Mouse (Mus musculus): ENCODE data around the gene Sfn. TPM values are rescaled to one million over a fixed set of nuclear protein-coding genes. Genes with fewer than 3 reads are reported as not detected.
"Not testable (repeated sequence)": the region's sequence is repeated elsewhere in the genome, so short reads cannot be mapped to it uniquely, and the experiment has no call there.

The Sfn gene
- polyA plus RNA-seq (2012; rRNA removed) = 112 and 139 TPM in 2 replicates
- 243 and 295 TPM in 2 replicates for polyA plus RNA-seq (2014; fragmentation: Nextera tagmentation; extraction: Ambion mirVana)

DNA sequence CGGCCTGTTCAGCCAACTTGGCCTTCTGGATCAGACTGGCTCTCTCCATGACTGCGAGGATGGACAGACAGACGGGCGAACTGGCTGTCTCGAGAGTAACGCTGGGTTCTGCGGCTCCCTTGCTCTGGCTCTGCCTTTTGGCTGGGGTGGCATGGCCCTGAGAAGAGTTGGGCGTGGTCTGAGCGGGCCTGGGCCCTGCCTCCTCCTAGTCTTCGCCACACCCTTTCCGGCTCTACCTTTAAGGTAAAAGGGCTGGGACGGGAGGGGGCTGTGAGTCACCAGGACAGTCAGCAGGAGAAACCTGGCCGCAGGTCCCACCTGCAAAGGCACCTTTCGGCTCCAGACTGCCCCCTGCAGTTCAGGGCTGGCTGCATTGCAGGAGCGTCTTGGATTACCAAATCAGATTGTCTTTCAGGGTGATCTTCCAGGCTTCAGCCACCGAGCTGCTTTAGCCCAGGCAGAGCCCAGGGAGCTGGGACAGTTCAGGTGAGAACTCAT lies at the start of gene Sfn:
Gene Sfn (minus strand): TSS at position 448 of the 498 bp plus-strand sequence.
- Histone ChIP-seq H3K36me3 (ENCODE audit: control insufficient read depth, insufficient read depth, low read length) (peaks cover 30% of the 10 kb centered on the region), H3K9me3 (ENCODE audit: control insufficient read depth, low read length) (no peaks in the 10 kb centered on the region), H3K9ac (ENCODE audit: low read depth, low read length, severe bottlenecking) (peak within 1 kb of the TSS; percentile 21; the same call in 1 of the 2 replicates), H3K4me1 (ENCODE audit: control insufficient read depth, insufficient read depth, low read length) (peaks cover 4% of the 10 kb centered on the region; the same call in 1 of the 2 replicates), H3K4me3 (replicated peaks; ENCODE audit: low read length) (peak within 1 kb of the TSS; percentile 19), H3K4me2 (replicated peaks; ENCODE audit: low read depth, low read length, severe bottlenecking) (peak within 1 kb of the TSS; percentile 32; the same call in 1 of the 2 replicates), H3K27me3 (ENCODE audit: control insufficient read depth, insufficient read depth, low read length) (peaks cover 35% of the 10 kb centered on the region), H3K27ac (replicated peaks; ENCODE audit: low read depth, low read length) (no peak within 1 kb of the TSS)
- ATAC-seq (ENCODE audit: low FRiP score, low read depth) = 0 out of 2 replicates have a peak, but pooled peaks have one; percentile 9
- 2% methylated on average over 16 of the region's 16 CpGs for WGBS
- peak; percentile 70 for DNase-seq (ENCODE audit: low spot score)
- TF ChIP-seq POLR2A (IDR thresholded peaks at IDR 0.05; ENCODE audit: borderline replicate concordance, extremely low read depth, insufficient read depth, insufficient read length) = 0 out of 2 replicates have a peak, but pooled peaks have one; percentile 43

DNA sequence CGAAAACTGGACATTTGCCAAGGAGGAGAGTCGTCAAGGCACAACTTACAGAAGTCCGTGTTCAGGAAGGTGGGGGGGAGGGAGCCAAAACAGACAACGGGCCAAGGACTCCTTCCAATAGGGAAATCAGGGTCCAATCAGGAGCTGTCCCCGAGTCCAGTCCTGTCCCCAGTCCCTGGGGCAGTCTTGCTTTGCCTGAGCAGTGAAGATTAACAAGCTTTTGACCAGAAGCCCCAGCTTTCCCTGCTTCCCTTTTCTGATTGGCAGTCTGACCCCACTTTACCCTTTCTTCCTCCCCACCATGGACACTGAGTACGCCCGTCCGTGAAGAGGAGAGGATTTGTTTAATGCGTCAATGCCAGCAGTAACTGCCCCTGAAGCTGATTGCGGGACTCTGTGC lies 49.5 kb upstream of the Sfn start:
- no peak overlapping the region for H3K4me2 ChIP-seq (replicated peaks; ENCODE audit: low read depth, low read length, severe bottlenecking)
- no peak for DNase-seq (ENCODE audit: low spot score)
- 57% methylated on average over 10 of the region's 10 CpGs for WGBS
- no peak for TF ChIP-seq POLR2A (IDR thresholded peaks at IDR 0.05; ENCODE audit: borderline replicate concordance, extremely low read depth, insufficient read depth, insufficient read length)
- H3K4me1 ChIP-seq (ENCODE audit: control insufficient read depth, insufficient read depth, low read length) = no peaks in the 10 kb centered on the region
- H3K4me3 ChIP-seq (replicated peaks; ENCODE audit: low read length) = no peak overlapping the region
- H3K27me3 ChIP-seq (ENCODE audit: control insufficient read depth, insufficient read depth, low read length) = no peaks in the 10 kb centered on the region
- no peak for ATAC-seq (ENCODE audit: low FRiP score, low read depth)
- no peak overlapping the region for H3K27ac ChIP-seq (replicated peaks; ENCODE audit: low read depth, low read length)
- H3K9me3 ChIP-seq (ENCODE audit: control insufficient read depth, low read length) = no peaks in the 10 kb centered on the region
- no peaks in the 10 kb centered on the region for H3K36me3 ChIP-seq (ENCODE audit: control insufficient read depth, insufficient read depth, low read length)
- H3K9ac ChIP-seq (ENCODE audit: low read depth, low read length, severe bottlenecking) = no peak overlapping the region

DNA sequence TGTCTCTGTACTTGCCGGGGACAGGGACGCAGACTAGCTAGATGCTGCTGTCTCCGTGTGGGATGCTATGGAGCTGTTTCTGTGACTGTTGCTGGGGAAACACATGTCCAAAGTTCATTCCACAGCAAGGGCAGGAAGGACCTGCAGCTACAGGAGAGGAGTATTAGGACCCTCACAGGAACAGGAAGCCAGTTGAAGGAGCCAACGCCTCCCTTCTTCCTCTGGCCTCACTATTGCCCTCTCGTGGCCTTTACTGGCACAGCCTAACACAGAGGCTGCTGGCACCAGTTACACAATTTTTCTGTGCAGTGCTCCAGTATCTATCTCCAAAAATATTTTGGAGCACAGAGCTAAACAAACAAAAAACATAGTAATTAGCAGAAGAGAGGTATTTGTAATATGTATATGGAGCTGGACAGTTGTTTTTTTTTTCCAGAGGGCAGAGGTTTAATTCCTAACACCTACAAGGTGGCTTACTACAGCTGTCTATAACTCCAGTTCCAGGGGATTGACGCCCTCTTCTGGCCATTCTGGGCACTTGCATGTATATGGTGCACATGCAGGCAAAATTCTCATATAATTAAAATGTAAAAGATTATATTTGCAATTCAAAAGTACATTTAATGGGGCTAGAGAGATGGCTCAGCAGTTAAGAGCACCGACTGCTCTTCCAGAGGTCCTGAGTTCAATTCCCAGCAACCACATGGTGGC lies 48.2 kb upstream of the Sfn start, which contains the start of gene Zdhhc18:
Gene Zdhhc18 (minus strand): TSS at position 166 of the 711 bp plus-strand sequence.
- Histone ChIP-seq H3K27ac (replicated peaks; ENCODE audit: low read depth, low read length) (no peak within 1 kb of the TSS), H3K36me3 (ENCODE audit: control insufficient read depth, insufficient read depth, low read length) (no peaks in the 10 kb centered on the region), H3K9me3 (ENCODE audit: control insufficient read depth, low read length) (no peaks in the 10 kb centered on the region), H3K4me3 (replicated peaks; ENCODE audit: low read length) (peak within 1 kb of the TSS; percentile 9; the same call in 1 of the 2 replicates), H3K27me3 (ENCODE audit: control insufficient read depth, insufficient read depth, low read length) (no peaks in the 10 kb centered on the region), H3K4me1 (ENCODE audit: control insufficient read depth, insufficient read depth, low read length) (no peaks in the 10 kb centered on the region), H3K4me2 (replicated peaks; ENCODE audit: low read depth, low read length, severe bottlenecking) (peak within 1 kb of the TSS; percentile 20), H3K9ac (ENCODE audit: low read depth, low read length, severe bottlenecking) (no peak within 1 kb of the TSS)
- WGBS = 37% methylated on average over 7 of the region's 7 CpGs
- ATAC-seq (ENCODE audit: low FRiP score, low read depth) (no peak), DNase-seq (ENCODE audit: low spot score) (peak; percentile 74)
- no peak for TF ChIP-seq POLR2A (IDR thresholded peaks at IDR 0.05; ENCODE audit: borderline replicate concordance, extremely low read depth, insufficient read depth, insufficient read length)

DNA sequence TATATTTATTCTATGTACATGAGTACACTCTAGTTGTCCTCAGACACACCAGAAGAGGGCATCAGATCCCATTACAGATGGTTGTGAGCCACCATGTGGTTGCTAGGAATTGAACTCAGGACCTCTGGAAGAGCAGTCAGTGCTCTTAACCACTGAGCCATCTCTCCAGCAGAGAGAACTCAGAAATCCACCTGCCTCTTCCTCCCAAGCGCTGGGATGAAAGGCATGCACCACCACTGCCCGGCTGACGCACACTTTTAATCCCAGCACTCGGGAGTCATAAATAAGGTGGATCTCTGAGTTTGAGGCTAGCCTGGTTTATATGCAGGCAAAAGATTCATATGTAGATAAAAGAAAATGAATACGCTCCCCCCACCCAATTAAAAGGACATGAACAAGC lies 47.5 kb upstream of the Sfn start:
- 89% methylated on average over 5 of the region's 5 CpGs for WGBS
- not testable (repeated sequence) for DNase-seq (ENCODE audit: low spot score); H3K27ac ChIP-seq (replicated peaks; ENCODE audit: low read depth, low read length); H3K4me1 ChIP-seq (ENCODE audit: control insufficient read depth, insufficient read depth, low read length); H3K36me3 ChIP-seq (ENCODE audit: control insufficient read depth, insufficient read depth, low read length); H3K9me3 ChIP-seq (ENCODE audit: control insufficient read depth, low read length); H3K27me3 ChIP-seq (ENCODE audit: control insufficient read depth, insufficient read depth, low read length); H3K9ac ChIP-seq (ENCODE audit: low read depth, low read length, severe bottlenecking); ATAC-seq (ENCODE audit: low FRiP score, low read depth)
- Histone ChIP-seq H3K4me3 (replicated peaks; ENCODE audit: low read length) (peak overlapping the region; percentile 9; the same call in 1 of the 2 replicates), H3K4me2 (replicated peaks; ENCODE audit: low read depth, low read length, severe bottlenecking) (peak overlapping the region; percentile 20)

DNA sequence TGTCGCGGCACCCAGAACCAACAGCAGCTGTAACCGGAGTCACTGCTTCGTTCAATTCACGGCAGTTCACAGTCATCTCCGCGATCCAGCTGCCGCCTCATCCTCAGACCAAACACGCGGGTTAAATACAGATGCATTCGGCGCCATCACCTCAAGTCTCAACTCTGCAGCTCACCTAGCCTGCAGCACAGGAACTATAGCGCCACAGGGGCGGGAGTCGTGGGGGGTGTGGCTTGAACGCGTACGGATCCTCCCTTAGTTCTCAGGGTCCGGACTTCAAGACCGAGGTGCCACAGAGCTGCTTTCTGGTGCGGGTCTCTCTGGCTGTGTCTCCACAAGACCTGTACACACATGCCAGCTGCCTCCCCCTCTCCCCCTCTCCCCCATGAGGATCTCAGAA lies 43.7 kb upstream of the Sfn start:
- Histone ChIP-seq H3K4me3 (replicated peaks; ENCODE audit: low read length) (no peak overlapping the region), H3K27ac (replicated peaks; ENCODE audit: low read depth, low read length) (no peak overlapping the region), H3K9me3 (ENCODE audit: control insufficient read depth, low read length) (0 out of 2 replicates have a peak, but pooled peaks cover 4% of the 10 kb centered on the region), H3K4me2 (replicated peaks; ENCODE audit: low read depth, low read length, severe bottlenecking) (no peak overlapping the region; the same call in 1 of the 2 replicates), H3K4me1 (ENCODE audit: control insufficient read depth, insufficient read depth, low read length) (no peaks in the 10 kb centered on the region), H3K27me3 (ENCODE audit: control insufficient read depth, insufficient read depth, low read length) (no peaks in the 10 kb centered on the region), H3K36me3 (ENCODE audit: control insufficient read depth, insufficient read depth, low read length) (no peaks in the 10 kb centered on the region), H3K9ac (ENCODE audit: low read depth, low read length, severe bottlenecking) (no peak overlapping the region)
- ATAC-seq (ENCODE audit: low FRiP score, low read depth) = no peak
- DNase-seq (ENCODE audit: low spot score) = no peak
- no peak for TF ChIP-seq POLR2A (IDR thresholded peaks at IDR 0.05; ENCODE audit: borderline replicate concordance, extremely low read depth, insufficient read depth, insufficient read length)
- WGBS = 49% methylated on average over 21 of the region's 21 CpGs

Data from limb, embryonic 14.5 days (tissue).